In the genomic region with DNA sequence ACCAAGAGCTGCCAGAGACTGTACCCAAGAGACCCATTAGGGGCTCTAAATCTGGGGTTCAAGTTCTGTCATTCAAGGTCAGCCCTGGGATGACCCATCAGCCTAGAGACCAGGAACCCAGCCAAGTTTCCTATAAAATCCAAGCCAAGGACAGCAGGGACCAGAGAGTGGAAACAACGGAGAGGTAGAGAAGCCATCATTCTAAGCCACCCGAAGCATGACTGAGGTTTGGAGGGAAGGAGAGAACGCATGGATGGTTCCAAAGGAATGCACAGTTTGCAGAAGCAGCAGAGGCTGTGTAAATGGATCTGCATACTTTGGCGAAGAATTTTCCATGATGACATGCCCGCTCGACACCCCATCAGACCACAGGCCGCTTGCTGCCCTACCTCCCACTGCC, we compare ENCODE assay signal across 21 mouse cellular contexts.
"Had no signal": no experiment of that assay in that cellular context is flagged by ENCODE, and none has a peak within 500 bp of the region (broad histone marks: within the 10 kb centered on the region; RNA-seq: fewer than 3 reads in every experiment).

No protein-coding gene starts in this region.

- DNase-seq: layer of hippocampus, postnatal 36 days; lung, adult 18-20 months; lung, postnatal 10 days; lung, postnatal 36 days; retina, postnatal 1 day; right cerebral cortex, postnatal 25 days; spleen, adult 18-20 months; thymus, postnatal 25 days had no signal

- H3K4me3 ChIP-seq: kidney, embryonic 15.5 days; left cerebral cortex, adult 2 months; liver, embryonic 12.5 days; liver, embryonic 15.5 days; lung, embryonic 15.5 days; megakaryocyte, embryonic 14.5 days; midbrain, embryonic 10.5 days; midbrain, embryonic 13.5 days; myocyte; neural tube, embryonic 13.5 days; stomach, embryonic 15.5 days had no signal

- H3K9ac ChIP-seq: kidney, embryonic 15.5 days; liver, embryonic 12.5 days; liver, embryonic 15.5 days; lung, embryonic 15.5 days; midbrain, embryonic 13.5 days; neural tube, embryonic 13.5 days; stomach, embryonic 15.5 days had no signal

- H3K27ac ChIP-seq: kidney, embryonic 15.5 days; left cerebral cortex, adult 2 months; liver, embryonic 12.5 days; liver, embryonic 15.5 days; lung, embryonic 15.5 days; midbrain, embryonic 10.5 days; midbrain, embryonic 13.5 days; neural tube, embryonic 13.5 days; stomach, embryonic 15.5 days had no signal

- H3K4me1 ChIP-seq: liver, embryonic 15.5 days had no signal

- H3K9me3 ChIP-seq: kidney, embryonic 15.5 days; liver, embryonic 12.5 days; liver, embryonic 15.5 days; lung, embryonic 15.5 days; megakaryocyte, embryonic 14.5 days; midbrain, embryonic 10.5 days; midbrain, embryonic 13.5 days; neural tube, embryonic 13.5 days; stomach, embryonic 15.5 days had no signal

- ATAC-seq: intestine, postnatal 0 days; liver, embryonic 12.5 days; midbrain, embryonic 13.5 days; midbrain, embryonic 16.5 days had no signal

- H3K4me2 ChIP-seq: kidney, embryonic 15.5 days; liver, embryonic 12.5 days; liver, embryonic 15.5 days; lung, embryonic 15.5 days; midbrain, embryonic 13.5 days; neural tube, embryonic 13.5 days; stomach, embryonic 15.5 days had no signal

- H3K36me3 ChIP-seq: midbrain, embryonic 13.5 days; neural tube, embryonic 13.5 days; stomach, embryonic 15.5 days had no signal

- H3K27me3 ChIP-seq: kidney, embryonic 15.5 days; liver, embryonic 12.5 days; liver, embryonic 15.5 days; lung, embryonic 15.5 days; megakaryocyte, embryonic 14.5 days; midbrain, embryonic 13.5 days; neural tube, embryonic 13.5 days; stomach, embryonic 15.5 days had no signal
